Mouse (Mus musculus) CH12.LX (cell line): Measurements from ENCODE around the gene Klhl3. TPM values are rescaled to one million over a fixed set of nuclear protein-coding genes. Genes with fewer than 3 reads are reported as not detected.

Source experiments
- DNase-seq: peaks from one replicate; pipeline ENCODE4 v3.0.0-alpha.2; 2013; ENCODE audit errors: extremely low read depth
- H3K27ac ChIP-seq: 2 replicates; pipeline ENCODE4 v1.5.1; 2012; ENCODE audit warnings: low read depth, mild to moderate bottlenecking, control low read depth, moderate library complexity; ENCODE audit not compliant: insufficient read depth
- H3K27me3 ChIP-seq: replicated peaks from 2 replicates; pipeline ENCODE3; 2012; ENCODE audit warnings: inconsistent platforms
- H3K36me3 ChIP-seq, 2 experiments: replicated peaks in 1 of 2; 2 replicates each; pipeline versions ENCODE3 to v1.6.1; 2012; ENCODE audit warnings: inconsistent platforms in 1 of 2, low read length in 1 of 2, mild to moderate bottlenecking in 1 of 2, mixed read lengths in 1 of 2, moderate library complexity in 1 of 2; ENCODE audit not compliant: control insufficient read depth in 1 of 2, insufficient read depth in 1 of 2
- H3K4me1 ChIP-seq, 2 experiments: 2 replicates each; pipeline ENCODE4 v1.6.1; 2012; ENCODE audit warnings: inconsistent platforms in 1 of 2, moderate library complexity in 1 of 2; ENCODE audit not compliant: insufficient read depth in 2 of 2, control insufficient read depth in 1 of 2
- H3K4me2 ChIP-seq: 2 replicates; pipeline ENCODE4 v1.6.1; 2012; ENCODE audit warnings: low read depth, mild to moderate bottlenecking, control low read depth; ENCODE audit not compliant: poor library complexity, insufficient read depth, severe bottlenecking
- H3K4me3 ChIP-seq, 3 experiments: fragments of 150-350 bp in 1 of 3; sonication (generic) in 1 of 3; replicated peaks in 1 of 3; 2 replicates each; pipeline versions ENCODE3 to v1.5.1; 2011 to 2012; ENCODE audit warnings: low read depth in 2 of 3, low read length in 2 of 3, mild to moderate bottlenecking in 2 of 3, moderate library complexity in 2 of 3, control low read depth in 1 of 3, improper control_type of control experiment in 1 of 3, inconsistent platforms in 1 of 3, mixed read lengths in 1 of 3; ENCODE audit not compliant: poor library complexity in 1 of 3
- H3K79me2 ChIP-seq: replicated peaks from 2 replicates; pipeline ENCODE4 v1.6.1; 2012; ENCODE audit warnings: mild to moderate bottlenecking, moderate library complexity; ENCODE audit not compliant: control insufficient read depth, poor library complexity, insufficient read depth, severe bottlenecking; ENCODE audit errors: extremely low read depth
- H3K9ac ChIP-seq: 2 replicates; pipeline ENCODE4 v1.6.1; 2012; ENCODE audit warnings: low read depth, mild to moderate bottlenecking, control low read depth, moderate library complexity; ENCODE audit not compliant: insufficient read depth
- H3K9me3 ChIP-seq: replicated peaks from 2 replicates; pipeline ENCODE3; 2012; ENCODE audit warnings: low read length, inconsistent platforms, mixed read lengths
- CHD2 ChIP-seq: IDR thresholded peaks from 2 replicates; pipeline ENCODE4 v1.6.1; 2011; ENCODE audit warnings: low read length, improper control_type of control experiment
- E2F4 ChIP-seq: IDR thresholded peaks from 2 replicates; pipeline ENCODE4 v1.6.1; 2011; ENCODE audit warnings: low read depth, low read length, improper control_type of control experiment; ENCODE audit not compliant: insufficient replicate concordance
- ELF1 ChIP-seq: IDR thresholded peaks from 2 replicates; pipeline ENCODE4 v1.6.1; 2014; ENCODE audit warnings: low read depth, mild to moderate bottlenecking, inconsistent platforms, low read length, improper control_type of control experiment
- ETS1 ChIP-seq: conservative IDR thresholded peaks from 2 replicates; pipeline ENCODE4 v1.6.1; 2012; ENCODE audit warnings: low read depth, mild to moderate bottlenecking, inconsistent platforms, low read length, improper control_type of control experiment, moderate library complexity
- GABPA ChIP-seq: IDR thresholded peaks from 2 replicates; pipeline ENCODE4 v1.6.1; 2012; ENCODE audit warnings: low read depth, low read length, improper control_type of control experiment, inconsistent platforms; ENCODE audit not compliant: insufficient replicate concordance
- HCFC1 ChIP-seq: IDR thresholded peaks from 2 replicates; pipeline ENCODE4 v1.6.1; 2012; ENCODE audit warnings: low read depth, mild to moderate bottlenecking, inconsistent platforms, low read length, improper control_type of control experiment
- JUND ChIP-seq: conservative IDR thresholded peaks from 2 replicates; pipeline ENCODE4 v1.6.1; 2011; ENCODE audit warnings: low read depth, low read length, improper control_type of control experiment
- KAT2A ChIP-seq: IDR thresholded peaks from 2 replicates; pipeline ENCODE4 v1.6.1; 2012; ENCODE audit warnings: low read length, improper control_type of control experiment, inconsistent platforms; ENCODE audit not compliant: insufficient replicate concordance
- MAFK ChIP-seq: IDR thresholded peaks from 2 replicates; pipeline ENCODE4 v1.6.1; 2011; ENCODE audit warnings: low read length, improper control_type of control experiment; ENCODE audit not compliant: insufficient replicate concordance
- MAX ChIP-seq: IDR thresholded peaks from 2 replicates; pipeline ENCODE4 v1.6.1; 2011; ENCODE audit warnings: low read length, improper control_type of control experiment
- MAZ ChIP-seq: IDR thresholded peaks from 2 replicates; pipeline ENCODE4 v1.6.1; 2012; ENCODE audit warnings: low read depth, mild to moderate bottlenecking, inconsistent platforms, low read length, improper control_type of control experiment, moderate library complexity
- MEF2A ChIP-seq: IDR thresholded peaks from 2 replicates; pipeline ENCODE4 v1.6.1; 2014; ENCODE audit warnings: low read depth, mild to moderate bottlenecking, inconsistent platforms, low read length, improper control_type of control experiment, borderline replicate concordance
- MYC ChIP-seq: IDR thresholded peaks from 2 replicates; pipeline ENCODE4 v1.6.1; 2011; ENCODE audit warnings: low read depth, mild to moderate bottlenecking, improper control_type of control experiment, low read length
- NELFE ChIP-seq: IDR thresholded peaks from 2 replicates; pipeline ENCODE4 v1.6.1; 2011; ENCODE audit warnings: low read depth, low read length, improper control_type of control experiment
- NRF1 ChIP-seq: IDR thresholded peaks from 2 replicates; pipeline ENCODE4 v1.6.1; 2014; ENCODE audit warnings: low read depth, mild to moderate bottlenecking, inconsistent platforms, low read length, improper control_type of control experiment, moderate library complexity
- POLR2AphosphoS2 ChIP-seq: IDR thresholded peaks from 2 replicates; pipeline ENCODE4 v1.6.1; 2011; ENCODE audit warnings: low read depth, low read length, improper control_type of control experiment
- RAD21 ChIP-seq: IDR thresholded peaks from 2 replicates; pipeline ENCODE4 v1.6.1; 2011; ENCODE audit warnings: low read depth, mild to moderate bottlenecking, low read length, improper control_type of control experiment, moderate library complexity
- RCOR1 ChIP-seq: conservative IDR thresholded peaks from 2 replicates; pipeline ENCODE4 v1.6.1; 2012; ENCODE audit warnings: low read depth, mild to moderate bottlenecking, inconsistent platforms, low read length, improper control_type of control experiment
- SIN3A ChIP-seq: IDR thresholded peaks from 2 replicates; pipeline ENCODE4 v1.6.1; 2012; ENCODE audit warnings: low read length, improper control_type of control experiment, inconsistent platforms
- SMC3 ChIP-seq: IDR thresholded peaks from 2 replicates; pipeline ENCODE4 v1.6.1; 2011; ENCODE audit warnings: low read depth, low read length, improper control_type of control experiment
- TCF12 ChIP-seq: IDR thresholded peaks from 2 replicates; pipeline ENCODE4 v1.6.1; 2014; ENCODE audit warnings: low read depth, mild to moderate bottlenecking, inconsistent platforms, low read length, improper control_type of control experiment
- USF2 ChIP-seq: conservative IDR thresholded peaks from 2 replicates; pipeline ENCODE4 v1.6.1; 2011; ENCODE audit warnings: low read depth, low read length, improper control_type of control experiment
- ZC3H11A ChIP-seq: IDR thresholded peaks from 2 replicates; pipeline ENCODE4 v1.6.1; 2012; ENCODE audit warnings: low read depth, mild to moderate bottlenecking, inconsistent platforms, low read length, improper control_type of control experiment
- ZKSCAN1 ChIP-seq: IDR thresholded peaks from 2 replicates; pipeline ENCODE4 v1.6.1; 2012; ENCODE audit warnings: low read depth, inconsistent platforms, low read length, improper control_type of control experiment, borderline replicate concordance
- ZNF384 ChIP-seq: IDR thresholded peaks from 2 replicates; pipeline ENCODE4 v1.6.1; 2012; ENCODE audit warnings: low read depth, low read length, improper control_type of control experiment, inconsistent platforms
- dilution Hi-C: fragments of 300-500 bp; cut with MboI; formaldehyde crosslinking; loops from 2 replicates; pipeline ENCODE4 v1.14.3; 2020; ENCODE audit warnings: low sequenced_read_pairs; ENCODE audit not compliant: extremely low pct_unique_long_range_greater_than_20kb, extremely low pct_ligation_motif_present
- in situ Hi-C: fragments of 300-500 bp; cut with MboI; formaldehyde crosslinking; loops from 3 replicates; pipeline ENCODE4 v1.14.3; 2019; ENCODE audit warnings: low sequenced_read_pairs, low pct_ligation_motif_present, low pct_unique_long_range_greater_than_20kb, mixed read lengths
- polyA plus RNA-seq: library from polyadenylated mRNA; unstranded; fragments of >175 nt; gene quantifications from 2 replicates; pipeline ENCODE4 v1.2.1, GENCODE M21; 2012; ENCODE audit warnings: low read depth; ENCODE audit not compliant: insufficient read length
- total RNA-seq, 2 experiments: library from RNA; depleted of rRNA; stranded (reverse); fragments of 300-350 nt in 1 of 2; fragments of >200 nt in 1 of 2; gene quantifications; 2 replicates each; pipeline ENCODE4 v1.2.3; 2012 to 2014

The Klhl3 gene
- total and polyA plus RNA-seq, 3 experiments = not detected

GRCm38 (mm10) chr13:57995864-57996263, 117.5 kb downstream of the Klhl3 start:
- dilution Hi-C loops = no loop called here
- Histone ChIP-seq H3K36me3 (no peaks in the 10 kb centered on the region), H3K4me2 (no peak overlapping the region), H3K27me3 (no peaks in the 10 kb centered on the region), H3K4me1 (no peaks in the 10 kb centered on the region), H3K9me3 (peaks cover 84% of the 10 kb centered on the region), H3K27ac (no peak overlapping the region), H3K4me3 (no peak overlapping the region), H3K79me2 (no peaks in the 10 kb centered on the region), H3K9ac (no peak overlapping the region)
- no peak for DNase-seq
- in situ Hi-C loops = no loop called here
- no peak for TF ChIP-seq NELFE
- no peak for TF ChIP-seq POLR2AphosphoS2
- TF ChIP-seq MAFK = no peak

- H3K9me3 ChIP-seq = peaks cover 81% of the 10 kb centered on the region
These were observed 128.8 kb downstream of the Klhl3 start for GRCm38 (mm10) chr13:57984637-57985036.

GRCm38 (mm10) chr13:57984163-57984562, 129.2 kb downstream of the Klhl3 start:
- no peak overlapping the region for H3K4me2 ChIP-seq
- no peak for DNase-seq
- H3K79me2 ChIP-seq = no peaks in the 10 kb centered on the region
- H3K9ac ChIP-seq = no peak overlapping the region
- peaks cover 79% of the 10 kb centered on the region for H3K9me3 ChIP-seq
- no peak overlapping the region for H3K27ac ChIP-seq
- no peaks in the 10 kb centered on the region for H3K4me1 ChIP-seq
- H3K36me3 ChIP-seq = no peaks in the 10 kb centered on the region
- no peak for TF ChIP-seq ETS1
- no peak for TF ChIP-seq ZC3H11A
- no peak for TF ChIP-seq MYC
- no peak for TF ChIP-seq NRF1
- TF ChIP-seq MAX = no peak
- TF ChIP-seq JUND = no peak
- TF ChIP-seq MEF2A = no peak
- no peak for TF ChIP-seq ZNF384
- no peak for TF ChIP-seq GABPA
- TF ChIP-seq POLR2AphosphoS2 = no peak
- no peak for TF ChIP-seq TCF12
- TF ChIP-seq HCFC1 = no peak
- no peak for TF ChIP-seq E2F4
- TF ChIP-seq KAT2A = no peak
- no peak for TF ChIP-seq SMC3
- in situ Hi-C loops = no loop called here
- dilution Hi-C loops = no loop called here
- H3K4me3 ChIP-seq = no peak overlapping the region
- no peaks in the 10 kb centered on the region for H3K27me3 ChIP-seq

More at GRCm38 (mm10) chr13:57984637-57985036, 128.8 kb downstream of the Klhl3 start:
- no peak overlapping the region for H3K9ac ChIP-seq
- H3K36me3 ChIP-seq = no peaks in the 10 kb centered on the region
- H3K79me2 ChIP-seq = no peaks in the 10 kb centered on the region
- no peak for DNase-seq
- H3K4me2 ChIP-seq = no peak overlapping the region
- dilution Hi-C loops = no loop called here
- no peaks in the 10 kb centered on the region for H3K4me1 ChIP-seq
- no peak overlapping the region for H3K27ac ChIP-seq
- H3K27me3 ChIP-seq = no peaks in the 10 kb centered on the region
- no peak overlapping the region for H3K4me3 ChIP-seq
- in situ Hi-C loops = no loop called here
- no peak for TF ChIP-seq SIN3A
- TF ChIP-seq USF2 = no peak
- TF ChIP-seq POLR2AphosphoS2 = no peak
- TF ChIP-seq NRF1 = no peak
- no peak for TF ChIP-seq TCF12
- TF ChIP-seq CHD2 = no peak
- TF ChIP-seq HCFC1 = no peak
- no peak for TF ChIP-seq ELF1
- TF ChIP-seq RCOR1 = no peak
- TF ChIP-seq GABPA = no peak
- TF ChIP-seq MYC = no peak
- TF ChIP-seq JUND = no peak
- no peak for TF ChIP-seq SMC3
- TF ChIP-seq RAD21 = no peak
- TF ChIP-seq MAZ = no peak
- no peak for TF ChIP-seq ZKSCAN1
- no peak for TF ChIP-seq E2F4
- TF ChIP-seq, all 38 proteins: peak for 0
